Mouse (Mus musculus): ENCODE results near the gene Kras. TPM values are rescaled to one million over a fixed set of nuclear protein-coding genes. Genes with fewer than 3 reads are reported as not detected.
A peak's percentile ranks its signal among the peaks of the same experiment; 100 is the strongest.

Gene Kras
- polyA plus RNA-seq, 1 experiment from 2014 or later, result 77.7 TPM

GRCm38 (mm10) chr6:145204440-145204839, 45.6 kb downstream of the Kras start:
- 94% methylated on average over 6 of the region's 6 CpGs for WGBS
- H3K27ac ChIP-seq (ENCODE audit: low read depth, low read length), result no peak overlapping the region

GRCm38 (mm10) chr6:145202432-145203125, 47.5 kb downstream of the Kras start:
- Histone ChIP-seq H3K36me3 (ENCODE audit: control insufficient read depth, insufficient read depth, low read length) (no peaks in the 10 kb centered on the region), H3K4me1 (ENCODE audit: control insufficient read depth, insufficient read depth, low read depth, low read length) (no peaks in the 10 kb centered on the region), H3K27ac (ENCODE audit: low read depth, low read length) (no peak overlapping the region), H3K4me3 (ENCODE audit: low read length) (no peak overlapping the region), H3K9me3 (ENCODE audit: control insufficient read depth, low read length) (no peaks in the 10 kb centered on the region), H3K9ac (ENCODE audit: low read depth, low read length) (no peak overlapping the region), H3K4me2 (ENCODE audit: low read length) (no peak overlapping the region), H3K27me3 (replicated peaks; ENCODE audit: control insufficient read depth, insufficient read depth, low read length) (no peaks in the 10 kb centered on the region)
- no peak for ATAC-seq
- WGBS, result 86% methylated on average over 13 of the region's 13 CpGs

More at GRCm38 (mm10) chr6:145204440-145204839, 45.6 kb downstream of the Kras start:
- Histone ChIP-seq H3K4me2 (ENCODE audit: low read length) (no peak overlapping the region), H3K9me3 (ENCODE audit: control insufficient read depth, low read length) (no peaks in the 10 kb centered on the region), H3K4me3 (ENCODE audit: low read length) (no peak overlapping the region), H3K9ac (ENCODE audit: low read depth, low read length) (no peak overlapping the region), H3K4me1 (ENCODE audit: control insufficient read depth, insufficient read depth, low read depth, low read length) (no peaks in the 10 kb centered on the region), H3K27me3 (replicated peaks; ENCODE audit: control insufficient read depth, insufficient read depth, low read length) (no peaks in the 10 kb centered on the region), H3K36me3 (ENCODE audit: control insufficient read depth, insufficient read depth, low read length) (no peaks in the 10 kb centered on the region)
- no peak for ATAC-seq

GRCm38 (mm10) chr6:145197949-145198686, 51.9 kb downstream of the Kras start:
- 96% methylated on average over 8 of the region's 8 CpGs for WGBS
- H3K4me3 ChIP-seq (ENCODE audit: low read length), result no peak overlapping the region

GRCm38 (mm10) chr6:145193446-145193845, 56.6 kb downstream of the Kras start:
- no peaks in the 10 kb centered on the region for H3K9me3 ChIP-seq (ENCODE audit: control insufficient read depth, low read length)
- H3K27ac ChIP-seq (ENCODE audit: low read depth, low read length), result no peak overlapping the region
- H3K27me3 ChIP-seq (replicated peaks; ENCODE audit: control insufficient read depth, insufficient read depth, low read length), result no peaks in the 10 kb centered on the region
- no peaks in the 10 kb centered on the region for H3K4me1 ChIP-seq (ENCODE audit: control insufficient read depth, insufficient read depth, low read depth, low read length)
- 84% methylated on average over 11 of the region's 11 CpGs for WGBS
- no peak overlapping the region for H3K9ac ChIP-seq (ENCODE audit: low read depth, low read length)
- no peaks in the 10 kb centered on the region for H3K36me3 ChIP-seq (ENCODE audit: control insufficient read depth, insufficient read depth, low read length)
- no peak overlapping the region for H3K4me2 ChIP-seq (ENCODE audit: low read length)
- no peak for ATAC-seq
- H3K4me3 ChIP-seq (ENCODE audit: low read length), result no peak overlapping the region

More at GRCm38 (mm10) chr6:145197949-145198686, 51.9 kb downstream of the Kras start:
- Histone ChIP-seq H3K36me3 (ENCODE audit: control insufficient read depth, insufficient read depth, low read length) (no peaks in the 10 kb centered on the region), H3K4me2 (ENCODE audit: low read length) (no peak overlapping the region), H3K4me1 (ENCODE audit: control insufficient read depth, insufficient read depth, low read depth, low read length) (no peaks in the 10 kb centered on the region), H3K9me3 (ENCODE audit: control insufficient read depth, low read length) (no peaks in the 10 kb centered on the region), H3K9ac (ENCODE audit: low read depth, low read length) (no peak overlapping the region), H3K27me3 (replicated peaks; ENCODE audit: control insufficient read depth, insufficient read depth, low read length) (no peaks in the 10 kb centered on the region), H3K27ac (ENCODE audit: low read depth, low read length) (no peak overlapping the region)
- ATAC-seq, result no peak

GRCm38 (mm10) chr6:145193038-145193437, 57.0 kb downstream of the Kras start:
- Histone ChIP-seq H3K36me3 (ENCODE audit: control insufficient read depth, insufficient read depth, low read length) (no peaks in the 10 kb centered on the region), H3K4me3 (ENCODE audit: low read length) (no peak overlapping the region), H3K9ac (ENCODE audit: low read depth, low read length) (no peak overlapping the region), H3K9me3 (ENCODE audit: control insufficient read depth, low read length) (no peaks in the 10 kb centered on the region), H3K27ac (ENCODE audit: low read depth, low read length) (no peak overlapping the region), H3K4me1 (ENCODE audit: control insufficient read depth, insufficient read depth, low read depth, low read length) (no peaks in the 10 kb centered on the region), H3K27me3 (replicated peaks; ENCODE audit: control insufficient read depth, insufficient read depth, low read length) (no peaks in the 10 kb centered on the region), H3K4me2 (ENCODE audit: low read length) (no peak overlapping the region)
- no peak for ATAC-seq
- 89% methylated on average over 3 of the region's 3 CpGs for WGBS

GRCm38 (mm10) chr6:145187093-145188088, 62.6 kb downstream of the Kras start:
- peak overlapping the region; percentile 33; the same call in 1 of the 2 replicates for H3K9ac ChIP-seq (ENCODE audit: low read depth, low read length)
- peak; percentile 87 for ATAC-seq

GRCm38 (mm10) chr6:145186096-145186495, 63.9 kb downstream of the Kras start:
- no peaks in the 10 kb centered on the region for H3K4me1 ChIP-seq (ENCODE audit: control insufficient read depth, insufficient read depth, low read depth, low read length)
- no peak overlapping the region for H3K4me2 ChIP-seq (ENCODE audit: low read length)
- no peaks in the 10 kb centered on the region for H3K36me3 ChIP-seq (ENCODE audit: control insufficient read depth, insufficient read depth, low read length)
- H3K27me3 ChIP-seq (replicated peaks; ENCODE audit: control insufficient read depth, insufficient read depth, low read length), result no peaks in the 10 kb centered on the region
- no peak overlapping the region for H3K27ac ChIP-seq (ENCODE audit: low read depth, low read length)
- no peak overlapping the region for H3K4me3 ChIP-seq (ENCODE audit: low read length)
- no peak for ATAC-seq
- 96% methylated on average over 1 of the region's 1 CpGs for WGBS
- no peaks in the 10 kb centered on the region for H3K9me3 ChIP-seq (ENCODE audit: control insufficient read depth, low read length)
- H3K9ac ChIP-seq (ENCODE audit: low read depth, low read length), result no peak overlapping the region; the same call in 1 of the 2 replicates

More at GRCm38 (mm10) chr6:145187093-145188088, 62.6 kb downstream of the Kras start:
- Histone ChIP-seq H3K9me3 (ENCODE audit: control insufficient read depth, low read length) (no peaks in the 10 kb centered on the region), H3K4me1 (ENCODE audit: control insufficient read depth, insufficient read depth, low read depth, low read length) (no peaks in the 10 kb centered on the region), H3K4me3 (ENCODE audit: low read length) (peak overlapping the region; percentile 31), H3K4me2 (ENCODE audit: low read length) (peak overlapping the region; percentile 49), H3K36me3 (ENCODE audit: control insufficient read depth, insufficient read depth, low read length) (no peaks in the 10 kb centered on the region), H3K27me3 (replicated peaks; ENCODE audit: control insufficient read depth, insufficient read depth, low read length) (no peaks in the 10 kb centered on the region), H3K27ac (ENCODE audit: low read depth, low read length) (peak overlapping the region; percentile 25; the same call in 1 of the 2 replicates)
- WGBS, result 64% methylated on average over 27 of the region's 27 CpGs

GRCm38 (mm10) chr6:145182044-145182443, 68.0 kb downstream of the Kras start:
- H3K4me3 ChIP-seq (ENCODE audit: low read length), result no peak overlapping the region
- WGBS, result 83% methylated on average over 8 of the region's 8 CpGs
- no peaks in the 10 kb centered on the region for H3K9me3 ChIP-seq (ENCODE audit: control insufficient read depth, low read length)
- H3K4me2 ChIP-seq (ENCODE audit: low read length), result no peak overlapping the region
- no peaks in the 10 kb centered on the region for H3K36me3 ChIP-seq (ENCODE audit: control insufficient read depth, insufficient read depth, low read length)
- no peaks in the 10 kb centered on the region for H3K4me1 ChIP-seq (ENCODE audit: control insufficient read depth, insufficient read depth, low read depth, low read length)
- ATAC-seq, result no peak
- H3K27ac ChIP-seq (ENCODE audit: low read depth, low read length), result no peak overlapping the region
- no peak overlapping the region for H3K9ac ChIP-seq (ENCODE audit: low read depth, low read length)
- H3K27me3 ChIP-seq (replicated peaks; ENCODE audit: control insufficient read depth, insufficient read depth, low read length), result no peaks in the 10 kb centered on the region; the same call in 1 of the 2 replicates
